Mouse (Mus musculus) liver, postnatal 0 days (tissue): Measurements from ENCODE around the gene Gsk3b.

ENCODE experiments used
- CTCF ChIP-seq: sonication (generic); IDR thresholded peaks from 2 replicates; pipeline ENCODE4 v1.5.1; 2016; ENCODE audit warnings: antibody characterized with exemption, low read depth
- EP300 ChIP-seq: IDR thresholded peaks from 2 replicates; pipeline ENCODE4 v1.6.1; 2016; ENCODE audit warnings: antibody characterized with exemption, low read depth, mild to moderate bottlenecking

GRCm38 (mm10) chr16:38255107-38255506, 166.3 kb downstream of the Gsk3b start:
- TF ChIP-seq CTCF (peak; percentile 20; the same call in 1 of the 2 replicates), EP300 (no peak)
